Mouse (Mus musculus) spleen, adult 2 months (tissue): ENCODE data around the gene Hist1h4a.

Experiments
- CTCF ChIP-seq: fragments of 200-500 bp; IDR thresholded peaks from 2 replicates; pipeline ENCODE4 v1.5.1; 2011; ENCODE audit warnings: mild to moderate bottlenecking, inconsistent platforms; ENCODE audit not compliant: insufficient read depth, insufficient read length, insufficient replicate concordance; ENCODE audit errors: extremely low read depth
- POLR2A ChIP-seq: fragments of 200-500 bp; IDR thresholded peaks from 2 replicates; pipeline ENCODE4 v1.6.1; 2011; ENCODE audit warnings: low read depth, low read length, inconsistent platforms

- no peak for TF ChIP-seq POLR2A
- TF ChIP-seq CTCF, result no peak
Observed at GRCm38 (mm10) chr13:23757921-23758320, 3.1 kb downstream of the Hist1h4a start.
